Mouse (Mus musculus) mesoderm, embryonic 11.5 days (tissue): ENCODE measurements around the gene Agbl1.
"Not testable (repeated sequence)": the region's sequence is repeated elsewhere in the genome, so short reads cannot be mapped to it uniquely, and the experiment has no call there.

Source experiments
- DNase-seq: peaks from one replicate; pipeline ENCODE4 v3.0.0-alpha.2; 2012; ENCODE audit warnings: low read depth, low spot score

Agbl1 gene

GRCm38 (mm10) chr7:76229311-76229937 is at the start of gene Agbl1:
Agbl1 (plus strand) TSS chr7:76229887.
- DNase-seq, result no peak

GRCm38 (mm10) chr7:76185005-76185658 is 44.6 kb upstream of the Agbl1 start:
- DNase-seq, result peak; percentile 61

GRCm38 (mm10) chr7:76185681-76186121 is 44.0 kb upstream of the Agbl1 start:
- no peak for DNase-seq

GRCm38 (mm10) chr7:76218546-76218945 is 11.1 kb upstream of the Agbl1 start:
- no peak for DNase-seq

GRCm38 (mm10) chr7:76219797-76220469 is 9.8 kb upstream of the Agbl1 start:
- no peak for DNase-seq

- no peak for DNase-seq
Observed at GRCm38 (mm10) chr7:76222691-76223090, 7.0 kb upstream of the Agbl1 start.

GRCm38 (mm10) chr7:76228881-76229280 is 806 bp upstream of the Agbl1 start:
- DNase-seq, result no peak

GRCm38 (mm10) chr7:76234321-76234720 is 4.6 kb downstream of the Agbl1 start:
- DNase-seq, result no peak

- no peak for DNase-seq
Observed at GRCm38 (mm10) chr7:76237497-76237896, 7.8 kb downstream of the Agbl1 start.

GRCm38 (mm10) chr7:76244839-76245238 is 15.2 kb downstream of the Agbl1 start:
- DNase-seq, result not testable (repeated sequence)

GRCm38 (mm10) chr7:76275061-76275460 is 45.4 kb downstream of the Agbl1 start:
- no peak for DNase-seq

GRCm38 (mm10) chr7:76282831-76283230 is 53.1 kb downstream of the Agbl1 start:
- peak; percentile 4 for DNase-seq

GRCm38 (mm10) chr7:76287531-76287930 is 57.8 kb downstream of the Agbl1 start:
- DNase-seq, result no peak

- no peak for DNase-seq
Observed at GRCm38 (mm10) chr7:76321866-76322553, 92.3 kb downstream of the Agbl1 start.

- no peak for DNase-seq
Observed at GRCm38 (mm10) chr7:76326091-76326490, 96.4 kb downstream of the Agbl1 start.

- DNase-seq, result no peak
Observed at GRCm38 (mm10) chr7:76339308-76339707, 109.6 kb downstream of the Agbl1 start.

- no peak for DNase-seq
Observed at GRCm38 (mm10) chr7:76341601-76342000, 111.9 kb downstream of the Agbl1 start.

- DNase-seq, result peak; percentile 33
Observed at GRCm38 (mm10) chr7:76353469-76353868, 123.8 kb downstream of the Agbl1 start.

- DNase-seq, result peak; percentile 39
Observed at GRCm38 (mm10) chr7:76354510-76354909, 124.8 kb downstream of the Agbl1 start.

- DNase-seq, result no peak
Observed at GRCm38 (mm10) chr7:76371269-76371668, 141.6 kb downstream of the Agbl1 start.

GRCm38 (mm10) chr7:76379493-76379892 is 149.8 kb downstream of the Agbl1 start:
- no peak for DNase-seq

- no peak for DNase-seq
Observed at GRCm38 (mm10) chr7:76381986-76382385, 152.3 kb downstream of the Agbl1 start.
